Mouse (Mus musculus): ENCODE measurements around the gene Atxn1.

Atxn1 gene

GRCm38 (mm10) chr13:45693126-45693525 lies 271.7 kb downstream of the Atxn1 start:
- H3K36me3 ChIP-seq (ENCODE audit: control insufficient read depth, insufficient read depth, low read length, poor library complexity, severe bottlenecking): no peaks in the 10 kb centered on the region
- no peaks in the 10 kb centered on the region for H3K27me3 ChIP-seq (ENCODE audit: control insufficient read depth, insufficient read depth, low read length, poor library complexity, severe bottlenecking)
- DNase-seq (ENCODE audit: low read depth, low spot score): no peak

GRCm38 (mm10) chr13:45692440-45692839 lies 272.4 kb downstream of the Atxn1 start:
- no peak for DNase-seq (ENCODE audit: low read depth, low spot score)
- H3K36me3 ChIP-seq (ENCODE audit: control insufficient read depth, insufficient read depth, low read length, poor library complexity, severe bottlenecking): no peaks in the 10 kb centered on the region
- H3K27me3 ChIP-seq (ENCODE audit: control insufficient read depth, insufficient read depth, low read length, poor library complexity, severe bottlenecking): no peaks in the 10 kb centered on the region

GRCm38 (mm10) chr13:45690426-45690825 lies 274.4 kb downstream of the Atxn1 start:
- DNase-seq (ENCODE audit: low read depth, low spot score): no peak
- H3K36me3 ChIP-seq (ENCODE audit: control insufficient read depth, insufficient read depth, low read length, poor library complexity, severe bottlenecking): no peaks in the 10 kb centered on the region
- no peaks in the 10 kb centered on the region for H3K27me3 ChIP-seq (ENCODE audit: control insufficient read depth, insufficient read depth, low read length, poor library complexity, severe bottlenecking)

- no peaks in the 10 kb centered on the region for H3K27me3 ChIP-seq (ENCODE audit: control insufficient read depth, insufficient read depth, low read length, poor library complexity, severe bottlenecking)
- no peak for DNase-seq (ENCODE audit: low read depth, low spot score)
Measured at GRCm38 (mm10) chr13:45688864-45689263, 275.9 kb downstream of the Atxn1 start.

GRCm38 (mm10) chr13:45687581-45687980 lies 277.2 kb downstream of the Atxn1 start:
- no peaks in the 10 kb centered on the region for H3K27me3 ChIP-seq (ENCODE audit: control insufficient read depth, insufficient read depth, low read length, poor library complexity, severe bottlenecking)
- peak; percentile 4 for DNase-seq (ENCODE audit: low read depth, low spot score)
- no peaks in the 10 kb centered on the region for H3K36me3 ChIP-seq (ENCODE audit: control insufficient read depth, insufficient read depth, low read length, poor library complexity, severe bottlenecking)

More at GRCm38 (mm10) chr13:45688864-45689263, 275.9 kb downstream of the Atxn1 start:
- H3K36me3 ChIP-seq (ENCODE audit: control insufficient read depth, insufficient read depth, low read length, poor library complexity, severe bottlenecking): no peaks in the 10 kb centered on the region

GRCm38 (mm10) chr13:45686309-45686582 lies 278.6 kb downstream of the Atxn1 start:
- no peaks in the 10 kb centered on the region for H3K36me3 ChIP-seq (ENCODE audit: control insufficient read depth, insufficient read depth, low read length, poor library complexity, severe bottlenecking)
- H3K27me3 ChIP-seq (ENCODE audit: control insufficient read depth, insufficient read depth, low read length, poor library complexity, severe bottlenecking): no peaks in the 10 kb centered on the region
- no peak for DNase-seq (ENCODE audit: low read depth, low spot score)

GRCm38 (mm10) chr13:45685575-45686308 lies 279.1 kb downstream of the Atxn1 start:
- no peaks in the 10 kb centered on the region for H3K27me3 ChIP-seq (ENCODE audit: control insufficient read depth, insufficient read depth, low read length, poor library complexity, severe bottlenecking)
- H3K36me3 ChIP-seq (ENCODE audit: control insufficient read depth, insufficient read depth, low read length, poor library complexity, severe bottlenecking): no peaks in the 10 kb centered on the region
- DNase-seq (ENCODE audit: low read depth, low spot score): peak; percentile 14

- Histone ChIP-seq H3K27me3 (ENCODE audit: control insufficient read depth, insufficient read depth, low read length, poor library complexity, severe bottlenecking) (no peaks in the 10 kb centered on the region), H3K36me3 (ENCODE audit: control insufficient read depth, insufficient read depth, low read length, poor library complexity, severe bottlenecking) (no peaks in the 10 kb centered on the region)
- DNase-seq (ENCODE audit: low read depth, low spot score): no peak
Measured at GRCm38 (mm10) chr13:45684891-45685311, 279.9 kb downstream of the Atxn1 start.

GRCm38 (mm10) chr13:45683991-45684390 lies 280.8 kb downstream of the Atxn1 start:
- H3K36me3 ChIP-seq (ENCODE audit: control insufficient read depth, insufficient read depth, low read length, poor library complexity, severe bottlenecking): no peaks in the 10 kb centered on the region
- peak; percentile 25 for DNase-seq (ENCODE audit: low read depth, low spot score)
- H3K27me3 ChIP-seq (ENCODE audit: control insufficient read depth, insufficient read depth, low read length, poor library complexity, severe bottlenecking): no peaks in the 10 kb centered on the region

GRCm38 (mm10) chr13:45681196-45681595 lies 283.6 kb downstream of the Atxn1 start:
- DNase-seq (ENCODE audit: low read depth, low spot score): no peak

GRCm38 (mm10) chr13:45680651-45681050 lies 284.2 kb downstream of the Atxn1 start:
- no peak for DNase-seq (ENCODE audit: low read depth, low spot score)
- Histone ChIP-seq H3K36me3 (ENCODE audit: control insufficient read depth, insufficient read depth, low read length, poor library complexity, severe bottlenecking) (no peaks in the 10 kb centered on the region), H3K27me3 (ENCODE audit: control insufficient read depth, insufficient read depth, low read length, poor library complexity, severe bottlenecking) (no peaks in the 10 kb centered on the region)

More at GRCm38 (mm10) chr13:45681196-45681595, 283.6 kb downstream of the Atxn1 start:
- no peaks in the 10 kb centered on the region for H3K36me3 ChIP-seq (ENCODE audit: control insufficient read depth, insufficient read depth, low read length, poor library complexity, severe bottlenecking)
- no peaks in the 10 kb centered on the region for H3K27me3 ChIP-seq (ENCODE audit: control insufficient read depth, insufficient read depth, low read length, poor library complexity, severe bottlenecking)

- no peaks in the 10 kb centered on the region for H3K36me3 ChIP-seq (ENCODE audit: control insufficient read depth, insufficient read depth, low read length, poor library complexity, severe bottlenecking)
- no peak for DNase-seq (ENCODE audit: low read depth, low spot score)
Measured at GRCm38 (mm10) chr13:45679096-45679495, 285.7 kb downstream of the Atxn1 start.

GRCm38 (mm10) chr13:45672628-45673027 lies 292.2 kb downstream of the Atxn1 start:
- Histone ChIP-seq H3K36me3 (ENCODE audit: control insufficient read depth, insufficient read depth, low read length, poor library complexity, severe bottlenecking) (no peaks in the 10 kb centered on the region), H3K27me3 (ENCODE audit: control insufficient read depth, insufficient read depth, low read length, poor library complexity, severe bottlenecking) (no peaks in the 10 kb centered on the region)
- no peak for DNase-seq (ENCODE audit: low read depth, low spot score)

More at GRCm38 (mm10) chr13:45679096-45679495, 285.7 kb downstream of the Atxn1 start:
- H3K27me3 ChIP-seq (ENCODE audit: control insufficient read depth, insufficient read depth, low read length, poor library complexity, severe bottlenecking): no peaks in the 10 kb centered on the region

- Histone ChIP-seq H3K27me3 (ENCODE audit: control insufficient read depth, insufficient read depth, low read length, poor library complexity, severe bottlenecking) (no peaks in the 10 kb centered on the region), H3K36me3 (ENCODE audit: control insufficient read depth, insufficient read depth, low read length, poor library complexity, severe bottlenecking) (no peaks in the 10 kb centered on the region)
- DNase-seq (ENCODE audit: low read depth, low spot score): no peak
Measured at GRCm38 (mm10) chr13:45669969-45670368, 294.8 kb downstream of the Atxn1 start.

GRCm38 (mm10) chr13:45662852-45663251 lies 302.0 kb downstream of the Atxn1 start:
- no peak for DNase-seq (ENCODE audit: low read depth, low spot score)
- no peaks in the 10 kb centered on the region for H3K27me3 ChIP-seq (ENCODE audit: control insufficient read depth, insufficient read depth, low read length, poor library complexity, severe bottlenecking)
- no peaks in the 10 kb centered on the region for H3K36me3 ChIP-seq (ENCODE audit: control insufficient read depth, insufficient read depth, low read length, poor library complexity, severe bottlenecking)

GRCm38 (mm10) chr13:45662216-45662615 lies 302.6 kb downstream of the Atxn1 start:
- DNase-seq (ENCODE audit: low read depth, low spot score): no peak
- Histone ChIP-seq H3K36me3 (ENCODE audit: control insufficient read depth, insufficient read depth, low read length, poor library complexity, severe bottlenecking) (no peaks in the 10 kb centered on the region), H3K27me3 (ENCODE audit: control insufficient read depth, insufficient read depth, low read length, poor library complexity, severe bottlenecking) (no peaks in the 10 kb centered on the region)

Measured in splenic B cell, adult 2 months (primary cell).